Mouse (Mus musculus): ENCODE results near the gene Isoc2a. TPM values are rescaled to one million over a fixed set of nuclear protein-coding genes. Genes with fewer than 3 reads are reported as not detected.
A peak's percentile ranks its signal among the peaks of the same experiment; 100 is the strongest.

Gene Isoc2a
- polyA plus RNA-seq, 1 experiment from 2014 or later: 2.3 TPM

DNA sequence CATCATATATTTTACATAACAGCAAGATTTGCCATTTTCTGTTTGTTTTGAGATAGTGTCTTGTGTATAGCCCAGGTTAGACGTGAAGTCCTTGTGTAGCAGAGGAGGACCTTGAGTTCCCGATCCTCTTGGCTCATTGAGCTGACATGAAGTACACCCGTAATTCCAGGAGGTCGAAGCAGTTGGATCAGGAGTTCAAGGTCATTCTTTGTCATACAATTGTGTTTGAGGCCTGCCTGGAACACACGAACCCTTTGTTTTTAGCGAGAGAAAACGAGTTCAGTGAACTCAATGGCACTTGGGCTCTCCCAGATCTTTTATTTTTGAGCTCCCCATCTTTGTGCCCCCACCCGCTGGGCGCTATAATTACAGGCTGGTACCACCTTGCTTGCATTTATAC, 25.5 kb downstream of the Isoc2a start:
- DNase-seq (no peak), ATAC-seq (no peak)
- H3K9ac ChIP-seq (replicated peaks): no peak overlapping the region
- TF ChIP-seq EP300 (IDR thresholded peaks at IDR 0.05; ENCODE audit: low read depth): no peak
- TF ChIP-seq CTCF (IDR thresholded peaks at IDR 0.05; ENCODE audit: low read depth): no peak
- no peak overlapping the region for H3K4me2 ChIP-seq (ENCODE audit: low read depth, low read length)
- no peaks in the 10 kb centered on the region for H3K36me3 ChIP-seq (replicated peaks; ENCODE audit: insufficient read depth, low read length)
- no peaks in the 10 kb centered on the region for H3K9me3 ChIP-seq (ENCODE audit: low read length)
- H3K4me3 ChIP-seq (ENCODE audit: low read depth, low read length): no peak overlapping the region
- H3K27ac ChIP-seq (ENCODE audit: low read depth): no peak overlapping the region
- H3K27me3 ChIP-seq (ENCODE audit: insufficient read depth, low read length): 0 out of 2 replicates have a peak, but pooled peaks cover 4% of the 10 kb centered on the region
- H3K4me1 ChIP-seq (ENCODE audit: insufficient read depth): peaks cover 16% of the 10 kb centered on the region
- WGBS (ENCODE audit: insufficient replicate concordance): 71% methylated on average over 9 of the region's 9 CpGs

DNA sequence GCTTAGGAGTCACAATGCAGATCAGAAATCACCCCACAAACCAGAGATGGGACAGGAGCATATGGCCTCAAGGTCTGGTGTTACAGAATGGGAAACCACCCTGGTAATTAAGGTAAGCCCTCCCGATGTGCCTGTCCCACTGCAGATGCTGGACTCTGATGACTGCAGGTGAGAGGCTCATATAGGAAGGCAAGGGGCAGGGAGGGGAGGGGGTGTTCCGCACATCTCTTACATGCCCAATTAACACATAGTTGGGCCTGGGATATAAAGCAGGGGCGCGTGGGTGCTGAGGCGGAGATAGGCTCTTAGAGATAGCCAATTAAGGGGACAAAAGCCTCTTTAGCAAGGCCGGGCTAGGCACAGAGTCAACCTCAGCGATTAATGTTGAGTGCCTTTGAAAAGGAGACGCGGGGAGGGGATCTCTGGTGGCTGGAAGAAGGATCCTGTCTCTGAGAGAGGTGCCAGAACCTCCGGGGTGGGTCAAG, 29.6 kb downstream of the Isoc2a start, which contains the start of gene Gm36210:
Gene Gm36210 (minus strand): TSS at position 51 of the 485 bp plus-strand sequence.
- no peak for TF ChIP-seq EP300 (IDR thresholded peaks at IDR 0.05; ENCODE audit: low read depth)
- no peak for TF ChIP-seq CTCF (IDR thresholded peaks at IDR 0.05; ENCODE audit: low read depth)
- no peak for DNase-seq
- Histone ChIP-seq H3K4me1 (ENCODE audit: insufficient read depth) (no peaks in the 10 kb centered on the region), H3K27ac (ENCODE audit: low read depth) (no peak within 1 kb of the TSS), H3K9me3 (ENCODE audit: low read length) (no peaks in the 10 kb centered on the region), H3K4me2 (ENCODE audit: low read depth, low read length) (no peak within 1 kb of the TSS), H3K9ac (replicated peaks) (no peak within 1 kb of the TSS), H3K4me3 (ENCODE audit: low read depth, low read length) (no peak within 1 kb of the TSS), H3K27me3 (ENCODE audit: insufficient read depth, low read length) (no peaks in the 10 kb centered on the region), H3K36me3 (replicated peaks; ENCODE audit: insufficient read depth, low read length) (no peaks in the 10 kb centered on the region)
- WGBS (ENCODE audit: insufficient replicate concordance): 76% methylated on average over 10 of the region's 10 CpGs
- no peak for ATAC-seq

GRCm38 (mm10) chr7:4911561-4911960, 34.6 kb downstream of the Isoc2a start:
- H3K9me3 ChIP-seq (ENCODE audit: low read length): no peaks in the 10 kb centered on the region
- H3K9ac ChIP-seq (replicated peaks): no peak overlapping the region
- no peaks in the 10 kb centered on the region for H3K36me3 ChIP-seq (replicated peaks; ENCODE audit: insufficient read depth, low read length)
- 46% methylated on average over 9 of the region's 9 CpGs for WGBS (ENCODE audit: insufficient replicate concordance)
- H3K4me3 ChIP-seq (ENCODE audit: low read depth, low read length): no peak overlapping the region
- peaks cover 16% of the 10 kb centered on the region for H3K4me1 ChIP-seq (ENCODE audit: insufficient read depth)
- H3K27me3 ChIP-seq (ENCODE audit: insufficient read depth, low read length): no peaks in the 10 kb centered on the region
- ATAC-seq (no peak), DNase-seq (peak; percentile 55)
- no peak overlapping the region for H3K4me2 ChIP-seq (ENCODE audit: low read depth, low read length)
- no peak overlapping the region for H3K27ac ChIP-seq (ENCODE audit: low read depth)
- TF ChIP-seq EP300 (IDR thresholded peaks at IDR 0.05; ENCODE audit: low read depth) (no peak), CTCF (IDR thresholded peaks at IDR 0.05; ENCODE audit: low read depth) (peak; percentile 53)

DNA sequence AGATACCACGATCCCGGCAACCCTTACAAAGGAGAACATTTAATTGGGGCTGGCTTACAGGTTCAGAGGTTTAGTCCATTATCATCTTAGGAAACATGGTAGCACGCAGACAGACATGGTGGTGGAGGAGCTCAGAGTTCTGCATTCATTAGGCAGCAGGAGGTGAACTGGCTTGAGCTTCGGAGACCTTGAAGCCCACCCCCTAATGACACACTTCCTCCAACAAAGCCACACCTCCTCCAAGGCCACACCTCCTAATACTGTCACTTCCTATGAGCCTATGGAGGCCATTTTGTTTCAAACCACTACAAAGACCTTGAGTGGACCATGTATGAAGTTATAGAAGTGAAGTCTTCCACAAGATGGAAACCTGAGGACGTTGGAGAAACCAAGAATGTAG, 35.3 kb downstream of the Isoc2a start:
- Histone ChIP-seq H3K4me1 (ENCODE audit: insufficient read depth) (peaks cover 20% of the 10 kb centered on the region), H3K4me3 (ENCODE audit: low read depth, low read length) (no peak overlapping the region), H3K4me2 (ENCODE audit: low read depth, low read length) (no peak overlapping the region), H3K9me3 (ENCODE audit: low read length) (no peaks in the 10 kb centered on the region), H3K27ac (ENCODE audit: low read depth) (no peak overlapping the region), H3K27me3 (ENCODE audit: insufficient read depth, low read length) (no peaks in the 10 kb centered on the region), H3K36me3 (replicated peaks; ENCODE audit: insufficient read depth, low read length) (no peaks in the 10 kb centered on the region), H3K9ac (replicated peaks) (no peak overlapping the region)
- ATAC-seq (no peak), DNase-seq (no peak)
- 64% methylated on average over 5 of the region's 5 CpGs for WGBS (ENCODE audit: insufficient replicate concordance)
- TF ChIP-seq EP300 (IDR thresholded peaks at IDR 0.05; ENCODE audit: low read depth) (no peak), CTCF (IDR thresholded peaks at IDR 0.05; ENCODE audit: low read depth) (no peak)

DNA sequence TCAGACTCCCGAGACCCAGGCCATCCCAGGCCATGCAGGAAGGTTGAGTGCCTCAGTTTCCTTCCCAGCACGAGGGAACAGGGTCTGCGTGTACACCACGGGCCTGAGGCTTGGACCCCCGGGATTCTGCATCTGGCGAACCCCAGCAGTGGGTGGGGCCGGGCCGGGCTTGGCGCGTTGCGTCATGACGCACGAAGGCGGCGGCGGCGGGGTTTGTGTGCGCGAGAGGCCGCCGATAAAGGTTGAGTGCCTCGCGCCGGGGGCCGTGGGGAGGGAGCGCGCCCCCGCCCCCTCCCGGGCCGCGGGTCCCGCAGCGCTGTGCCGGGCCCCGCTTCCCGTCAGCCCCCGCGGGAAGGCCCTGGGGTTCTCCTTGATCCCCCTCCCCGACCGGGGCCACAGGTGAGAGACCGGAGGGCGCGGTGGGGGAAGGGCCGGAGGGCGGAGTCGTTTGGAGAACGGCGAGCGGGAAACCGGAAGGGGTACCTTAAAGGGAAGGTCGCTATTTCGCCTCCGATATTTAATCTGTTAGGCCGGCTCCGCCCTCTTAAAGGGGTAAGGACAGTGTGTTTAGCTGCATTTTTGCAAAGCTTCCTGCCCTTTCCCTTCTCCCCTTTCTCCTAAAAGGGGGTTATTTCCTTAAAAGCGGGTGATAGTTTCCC, 38.2 kb downstream of the Isoc2a start, which contains the start of gene Zfp628:
Gene Zfp628 (plus strand): TSS at position 211 of the 659 bp plus-strand sequence.
- Histone ChIP-seq H3K4me1 (ENCODE audit: insufficient read depth) (peaks cover 20% of the 10 kb centered on the region), H3K9ac (replicated peaks) (peak within 1 kb of the TSS; percentile 92), H3K36me3 (replicated peaks; ENCODE audit: insufficient read depth, low read length) (peaks cover 23% of the 10 kb centered on the region), H3K9me3 (ENCODE audit: low read length) (no peaks in the 10 kb centered on the region), H3K27ac (ENCODE audit: low read depth) (peak within 1 kb of the TSS; percentile 94), H3K27me3 (ENCODE audit: insufficient read depth, low read length) (no peaks in the 10 kb centered on the region), H3K4me2 (ENCODE audit: low read depth, low read length) (peak within 1 kb of the TSS; percentile 91), H3K4me3 (ENCODE audit: low read depth, low read length) (peak within 1 kb of the TSS; percentile 84)
- DNase-seq: peak; percentile 94
- peak; percentile 55; the same call in 1 of the 2 replicates for TF ChIP-seq EP300 (IDR thresholded peaks at IDR 0.05; ENCODE audit: low read depth)
- TF ChIP-seq CTCF (IDR thresholded peaks at IDR 0.05; ENCODE audit: low read depth): no peak
- 2% methylated on average over 47 of the region's 56 CpGs for WGBS (ENCODE audit: insufficient replicate concordance)
- peak; percentile 94 for ATAC-seq

DNA sequence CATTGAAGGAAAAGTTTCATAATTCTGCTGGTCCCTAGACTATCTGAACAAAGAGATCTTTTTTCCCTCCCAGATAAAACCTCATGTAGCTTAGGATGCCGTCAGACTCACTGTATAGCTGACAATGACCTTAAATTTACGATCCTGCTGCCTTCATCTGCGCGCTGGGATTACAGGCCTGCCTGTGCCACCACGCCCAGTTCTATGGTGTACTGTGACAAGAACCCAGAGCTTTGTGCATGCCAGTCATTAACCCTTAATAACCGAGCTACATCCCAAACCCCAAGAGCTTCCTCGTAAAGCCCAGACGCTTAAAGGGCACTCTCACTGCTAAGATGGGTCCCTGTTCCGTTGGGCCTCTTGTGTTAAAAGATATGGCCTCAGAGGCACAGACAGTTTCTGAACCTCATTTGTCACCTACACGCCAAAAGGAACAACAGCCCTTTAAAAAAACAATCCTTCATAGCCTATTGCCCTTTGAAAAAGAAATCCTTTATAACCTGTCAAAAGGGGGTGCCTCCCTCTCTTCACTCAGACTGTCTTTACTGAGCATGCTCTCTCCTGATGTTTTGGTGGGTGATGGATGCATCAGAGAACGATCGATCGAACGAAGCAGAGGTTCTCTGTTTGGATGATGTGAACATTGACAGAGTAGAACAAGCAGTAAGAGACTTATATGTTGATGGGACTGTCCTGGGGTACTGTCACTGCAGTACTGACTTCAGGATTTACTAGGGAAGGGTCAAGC, 38.9 kb downstream of the Isoc2a start:
- peak overlapping the region; percentile 84 for H3K4me3 ChIP-seq (ENCODE audit: low read depth, low read length)
- ATAC-seq (peak; percentile 41), DNase-seq (no peak)
- H3K4me2 ChIP-seq (ENCODE audit: low read depth, low read length): peak overlapping the region; percentile 91
- peak overlapping the region; percentile 92 for H3K9ac ChIP-seq (replicated peaks)
- peaks cover 20% of the 10 kb centered on the region for H3K4me1 ChIP-seq (ENCODE audit: insufficient read depth)
- H3K36me3 ChIP-seq (replicated peaks; ENCODE audit: insufficient read depth, low read length): peaks cover 26% of the 10 kb centered on the region
- H3K27me3 ChIP-seq (ENCODE audit: insufficient read depth, low read length): no peaks in the 10 kb centered on the region
- H3K9me3 ChIP-seq (ENCODE audit: low read length): no peaks in the 10 kb centered on the region
- 16% methylated on average over 14 of the region's 14 CpGs for WGBS (ENCODE audit: insufficient replicate concordance)
- peak overlapping the region; percentile 94 for H3K27ac ChIP-seq (ENCODE audit: low read depth)
- TF ChIP-seq EP300 (IDR thresholded peaks at IDR 0.05; ENCODE audit: low read depth) (0 out of 2 replicates have a peak, but pooled peaks have one; percentile 5), CTCF (IDR thresholded peaks at IDR 0.05; ENCODE audit: low read depth) (no peak)
